Mouse (Mus musculus): ENCODE data around the gene Nudt15.

Gene Nudt15

DNA sequence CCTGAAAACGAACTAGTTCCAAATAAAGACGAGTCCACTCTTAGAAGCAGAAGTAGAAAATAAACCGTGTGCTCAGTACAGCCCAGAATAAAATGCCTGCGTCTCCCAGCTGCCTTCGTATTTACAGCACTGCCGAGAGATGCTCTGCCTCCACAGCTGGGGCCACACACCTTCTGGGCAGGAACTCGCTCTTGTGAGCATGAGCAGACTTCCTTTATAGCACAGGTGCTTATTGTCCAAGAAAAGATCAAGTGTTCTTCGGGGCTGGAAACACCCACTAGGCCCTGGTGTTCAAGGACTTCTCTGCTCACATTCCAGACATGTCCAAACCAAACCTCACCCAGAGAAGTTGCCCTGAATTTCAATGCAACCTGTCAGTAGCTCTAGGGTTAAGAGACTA lies 77.4 kb downstream of the Nudt15 start:
- no peak for DNase-seq (ENCODE audit: low spot score)

DNA sequence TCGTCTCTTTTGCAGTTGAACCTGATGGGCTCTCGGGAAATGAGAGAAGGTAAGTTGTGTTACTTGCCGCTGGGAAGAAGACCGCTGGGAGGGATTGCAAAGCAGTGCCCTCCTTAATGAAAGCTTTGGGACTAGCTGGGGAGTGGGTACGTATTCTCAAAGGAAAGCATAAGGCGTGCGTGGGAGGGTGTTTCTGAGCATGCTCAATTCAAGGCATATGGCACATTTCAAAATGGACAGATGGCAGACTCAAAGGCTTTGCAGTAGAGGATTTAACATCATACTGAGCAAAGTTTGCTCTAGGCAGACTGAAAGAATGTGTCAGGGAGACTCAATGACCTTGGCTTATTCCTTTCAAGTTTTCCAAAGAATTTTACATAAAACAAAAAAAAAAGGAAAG lies 78.5 kb downstream of the Nudt15 start:
- no peak for DNase-seq (ENCODE audit: low spot score)

All from T-cell, adult 2 months (primary cell).